Mouse (Mus musculus) stomach, embryonic 16.5 days (tissue): ENCODE data around the gene Syngr3. TPM values are rescaled to one million over a fixed set of nuclear protein-coding genes. Genes with fewer than 3 reads are reported as not detected.

ENCODE experiments used
- ATAC-seq: fragments of 200-750 bp; cut with Nextera tagmentation; 2 replicates; pipeline ENCODE4 v1.8.0; 2017; ENCODE audit warnings: moderate number of reproducible peaks, moderate TSS enrichment; ENCODE audit not compliant: insufficient read depth, low FRiP score
- H3K27ac ChIP-seq: fragments of 300-500 bp; sonication (generic); 2 replicates; pipeline ENCODE4 v1.5.1; 2014; ENCODE audit warnings: low read length
- H3K27me3 ChIP-seq: fragments of 300-500 bp; sonication (generic); 2 replicates; pipeline ENCODE4 v1.6.1; 2014; ENCODE audit warnings: low read length, control low read depth, mixed read lengths; ENCODE audit not compliant: control insufficient read depth, insufficient read depth
- H3K36me3 ChIP-seq: fragments of 300-500 bp; sonication (generic); 2 replicates; pipeline ENCODE4 v1.6.1; 2014; ENCODE audit warnings: low read length; ENCODE audit not compliant: control insufficient read depth, insufficient read depth
- H3K4me1 ChIP-seq: fragments of 300-500 bp; sonication (generic); 2 replicates; pipeline ENCODE4 v1.6.1; 2014; ENCODE audit warnings: low read length, control low read depth, mixed read lengths; ENCODE audit not compliant: control insufficient read depth, insufficient read depth
- H3K4me2 ChIP-seq: fragments of 300-500 bp; sonication (generic); 2 replicates; pipeline ENCODE4 v1.6.1; 2014; ENCODE audit warnings: low read depth, low read length, mixed read lengths
- H3K4me3 ChIP-seq: fragments of 300-500 bp; sonication (generic); replicated peaks from 2 replicates; pipeline ENCODE4 v1.5.1; 2014; ENCODE audit warnings: mild to moderate bottlenecking, low read length
- H3K9ac ChIP-seq: fragments of 300-500 bp; sonication (generic); 2 replicates; pipeline ENCODE4 v1.6.1; 2014; ENCODE audit warnings: low read length
- H3K9me3 ChIP-seq: fragments of 300-500 bp; sonication (generic); replicated peaks from 2 replicates; pipeline ENCODE4 v1.6.1; 2016; ENCODE audit warnings: low read length, control low read depth; ENCODE audit not compliant: control insufficient read depth
- WGBS: fragments of 180-500 bp; shearing (Covaris S2); extraction: QIAGEN DNeasy Blood & Tissue Kit; methylation state at CpG from one replicate; pipeline ENCODE4 v1.1.7; 2014; 5-methylcytosine and 5-hydroxymethylcytosine counted together
- polyA plus RNA-seq: library from polyadenylated mRNA; unstranded; fragments of >200 nt; fragmentation: Nextera tagmentation; extraction: Ambion mirVana; gene quantifications from 2 replicates; pipeline ENCODE4 v1.2.1, GENCODE M21; 2015

Gene Syngr3
- polyA plus RNA-seq, 1 experiment from 2014 or later = 6.1 TPM

DNA sequence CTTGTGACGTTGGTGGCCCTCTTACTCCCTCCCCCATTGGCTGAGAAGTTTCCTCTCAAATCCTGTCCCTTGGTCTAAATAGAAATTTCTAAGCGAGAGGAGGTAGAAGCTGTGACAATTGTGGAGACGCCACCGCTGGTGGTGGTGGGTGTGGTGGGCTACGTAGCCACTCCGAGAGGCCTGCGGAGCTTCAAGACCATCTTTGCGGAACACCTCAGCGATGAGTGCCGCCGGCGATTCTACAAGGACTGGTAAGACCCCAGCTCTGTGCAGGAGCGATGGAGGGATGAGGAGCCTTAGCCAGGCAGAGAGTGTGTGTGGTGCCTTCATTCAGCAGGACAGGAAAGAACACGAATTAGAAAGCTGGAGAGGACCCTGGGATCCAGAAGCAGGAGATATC lies 41.0 kb upstream of the Syngr3 start:
- Histone ChIP-seq H3K4me1 (peaks cover 2% of the 10 kb centered on the region), H3K27me3 (no peaks in the 10 kb centered on the region; the same call in 1 of the 2 replicates), H3K4me3 (no peak overlapping the region), H3K4me2 (no peak overlapping the region), H3K9ac (no peak overlapping the region), H3K9me3 (no peaks in the 10 kb centered on the region), H3K36me3 (no peaks in the 10 kb centered on the region), H3K27ac (no peak overlapping the region)
- no peak for ATAC-seq
- WGBS = 81% methylated on average over 14 of the region's 14 CpGs

- Histone ChIP-seq H3K9ac (no peak overlapping the region), H3K36me3 (no peaks in the 10 kb centered on the region), H3K27me3 (no peaks in the 10 kb centered on the region; the same call in 1 of the 2 replicates), H3K9me3 (no peaks in the 10 kb centered on the region), H3K27ac (no peak overlapping the region), H3K4me3 (no peak overlapping the region), H3K4me1 (no peaks in the 10 kb centered on the region), H3K4me2 (no peak overlapping the region)
- no peak for ATAC-seq
- 58% methylated on average over 6 of the region's 6 CpGs for whole genome bisulfite sequencing
Measured at GRCm38 (mm10) chr17:24729067-24729466, 39.3 kb upstream of the Syngr3 start.

- no peak overlapping the region for H3K9ac ChIP-seq
- no peak overlapping the region for H3K4me3 ChIP-seq
- WGBS = 69% methylated on average over 17 of the region's 17 CpGs
- no peaks in the 10 kb centered on the region; the same call in 1 of the 2 replicates for H3K27me3 ChIP-seq
- H3K4me1 ChIP-seq = peaks cover 2% of the 10 kb centered on the region; the same call in 1 of the 2 replicates
- no peak overlapping the region for H3K27ac ChIP-seq
- no peaks in the 10 kb centered on the region for H3K9me3 ChIP-seq
- no peak overlapping the region for H3K4me2 ChIP-seq
- no peak for ATAC-seq
- H3K36me3 ChIP-seq = no peaks in the 10 kb centered on the region
Measured at GRCm38 (mm10) chr17:24728184-24728583, 38.4 kb upstream of the Syngr3 start.

GRCm38 (mm10) chr17:24727618-24728017 lies 37.9 kb upstream of the Syngr3 start, which contains the start of gene Rpl3l:
Gene Rpl3l (plus strand): TSS chr17:24727820.
- WGBS = 63% methylated on average over 2 of the region's 2 CpGs
- no peak for ATAC-seq

DNA sequence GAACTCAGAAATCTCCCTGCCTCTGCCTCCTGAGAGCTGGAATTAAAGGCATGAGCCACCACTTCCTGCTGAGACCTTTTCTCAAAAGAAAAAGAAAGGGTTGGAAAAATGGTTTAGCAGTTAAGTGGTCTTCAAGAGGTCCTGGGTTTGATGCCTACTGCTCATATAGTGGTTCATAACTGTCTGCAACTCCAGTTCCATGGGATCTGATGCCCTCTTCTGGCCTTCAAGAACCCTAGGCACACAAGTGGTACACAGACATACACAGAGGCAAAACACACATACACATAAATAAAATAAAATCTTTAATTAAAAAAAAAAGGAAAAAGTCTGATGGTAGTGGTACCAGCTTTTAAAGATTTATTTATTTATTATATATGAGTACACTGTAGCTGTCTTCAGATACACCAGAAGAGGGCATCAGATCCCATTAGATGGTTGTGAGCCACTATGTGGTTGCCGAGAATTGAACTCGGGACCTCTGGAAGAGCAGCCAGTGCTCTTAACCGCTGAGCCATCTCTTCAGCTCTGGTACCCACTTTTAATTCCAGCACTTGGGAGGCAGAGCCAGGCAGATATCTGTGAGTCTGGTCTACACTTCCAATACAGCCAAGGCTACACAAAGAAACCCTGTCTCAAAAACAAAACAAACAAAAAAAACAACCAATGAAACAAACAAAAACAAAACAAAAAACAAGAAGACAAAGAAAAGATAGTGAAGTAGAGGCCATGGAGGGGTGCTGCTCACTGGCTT lies 36.1 kb upstream of the Syngr3 start:
- 70% methylated on average over 3 of the region's 3 CpGs for WGBS
- no peaks in the 10 kb centered on the region for H3K9me3 ChIP-seq
- H3K4me3 ChIP-seq = no peak overlapping the region
- no peaks in the 10 kb centered on the region for H3K36me3 ChIP-seq
- H3K9ac ChIP-seq = no peak overlapping the region
- no peak for ATAC-seq
- no peak overlapping the region for H3K27ac ChIP-seq
- H3K27me3 ChIP-seq = no peaks in the 10 kb centered on the region; the same call in 1 of the 2 replicates
- peaks cover 19% of the 10 kb centered on the region for H3K4me1 ChIP-seq
- no peak overlapping the region for H3K4me2 ChIP-seq

More at GRCm38 (mm10) chr17:24727618-24728017, 37.9 kb upstream of the Syngr3 start, which contains the start of gene Rpl3l:
- no peak within 1 kb of the TSS for H3K4me3 ChIP-seq
- no peaks in the 10 kb centered on the region for H3K9me3 ChIP-seq
- no peaks in the 10 kb centered on the region; the same call in 1 of the 2 replicates for H3K27me3 ChIP-seq
- H3K4me1 ChIP-seq = peaks cover 6% of the 10 kb centered on the region; the same call in 1 of the 2 replicates
- H3K4me2 ChIP-seq = no peak within 1 kb of the TSS
- no peak within 1 kb of the TSS for H3K9ac ChIP-seq
- no peaks in the 10 kb centered on the region for H3K36me3 ChIP-seq
- H3K27ac ChIP-seq = no peak within 1 kb of the TSS

DNA sequence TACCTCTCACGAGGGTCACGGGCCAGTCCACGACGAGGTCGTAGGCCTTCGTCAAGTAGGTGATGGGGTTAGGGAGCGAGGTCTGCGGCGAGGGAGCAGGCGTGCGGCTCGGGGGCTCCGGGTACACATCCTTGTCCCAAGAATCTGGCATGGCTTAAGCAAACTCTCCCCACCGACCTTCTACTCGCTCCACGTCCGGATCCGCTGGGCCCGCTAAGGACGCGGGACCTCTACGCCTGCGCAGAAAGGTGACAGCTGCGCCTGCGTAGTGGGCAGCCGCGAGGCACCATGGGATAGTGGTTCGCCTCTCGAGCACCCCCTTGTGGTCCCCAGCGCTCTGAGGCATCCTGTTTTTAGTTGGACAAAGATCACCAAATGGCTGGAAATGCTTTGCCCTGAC lies 34.4 kb upstream of the Syngr3 start, which contains the start of gene Ndufb10:
Gene Ndufb10, minus strand, starts transcription at position 295 of the 400 bp plus-strand sequence.
- peaks cover 19% of the 10 kb centered on the region for H3K4me1 ChIP-seq
- ATAC-seq = peak; percentile 75
- H3K4me2 ChIP-seq = peak within 1 kb of the TSS; percentile 72
- H3K36me3 ChIP-seq = no peaks in the 10 kb centered on the region
- under 1% methylated on average over 30 of the region's 30 CpGs for WGBS
- peak within 1 kb of the TSS; percentile 90 for H3K9ac ChIP-seq
- H3K9me3 ChIP-seq = no peaks in the 10 kb centered on the region
- H3K4me3 ChIP-seq = peak within 1 kb of the TSS; percentile 90
- H3K27me3 ChIP-seq = no peaks in the 10 kb centered on the region; the same call in 1 of the 2 replicates
- H3K27ac ChIP-seq = peak within 1 kb of the TSS; percentile 86

- H3K9ac ChIP-seq = peak overlapping the region; percentile 90
- under 1% methylated on average over 15 of the region's 15 CpGs for WGBS
- ATAC-seq = no peak
Measured at GRCm38 (mm10) chr17:24723881-24724180, 34.1 kb upstream of the Syngr3 start.

DNA sequence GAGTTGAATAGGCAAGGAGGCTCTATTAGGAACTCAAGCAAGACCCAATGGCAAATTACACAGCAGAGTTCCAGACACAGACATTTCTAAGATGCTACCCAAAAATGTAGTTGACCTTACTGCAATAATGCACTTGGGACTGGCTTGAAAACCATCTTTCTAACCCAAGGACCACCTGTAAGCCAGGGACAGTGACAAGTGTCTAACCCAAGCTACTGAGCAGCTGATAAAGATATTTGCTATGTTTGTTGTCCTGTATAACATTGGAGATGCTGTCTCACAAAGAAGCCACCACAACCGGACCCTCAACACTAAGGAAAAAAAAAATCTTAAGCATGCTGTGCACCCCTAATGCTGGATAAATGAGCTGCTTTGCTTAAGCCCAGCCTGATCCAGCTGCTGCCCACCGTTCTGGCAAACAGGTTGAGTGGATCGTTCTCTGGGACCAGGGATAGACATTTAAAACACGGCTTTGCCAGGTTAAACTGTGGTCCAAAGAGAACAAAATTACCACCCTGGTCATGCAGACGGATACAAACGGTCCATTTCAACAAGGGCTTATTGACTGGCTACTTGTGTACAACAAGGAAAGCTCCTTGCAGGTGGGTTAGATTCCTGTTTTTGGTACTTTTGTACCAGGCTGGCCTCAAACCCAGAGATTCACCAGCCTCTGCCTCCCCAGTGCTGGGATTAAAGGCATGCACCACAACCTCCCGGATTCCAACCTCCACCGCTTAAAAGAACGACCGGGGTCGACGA lies 33.5 kb upstream of the Syngr3 start:
- Histone ChIP-seq H3K27me3 (no peaks in the 10 kb centered on the region; the same call in 1 of the 2 replicates), H3K9ac (peak overlapping the region; percentile 90), H3K4me3 (peak overlapping the region; percentile 90), H3K36me3 (0 out of 2 replicates have a peak, but pooled peaks cover 3% of the 10 kb centered on the region), H3K4me2 (peak overlapping the region; percentile 72), H3K9me3 (no peaks in the 10 kb centered on the region), H3K4me1 (peaks cover 19% of the 10 kb centered on the region), H3K27ac (peak overlapping the region; percentile 86)
- no peak for ATAC-seq
- under 1% methylated on average over 12 of the region's 12 CpGs for WGBS

More at GRCm38 (mm10) chr17:24723881-24724180, 34.1 kb upstream of the Syngr3 start:
- no peaks in the 10 kb centered on the region; the same call in 1 of the 2 replicates for H3K27me3 ChIP-seq
- H3K4me1 ChIP-seq = peaks cover 19% of the 10 kb centered on the region
- peak overlapping the region; percentile 72 for H3K4me2 ChIP-seq
- H3K9me3 ChIP-seq = no peaks in the 10 kb centered on the region
- peak overlapping the region; percentile 86 for H3K27ac ChIP-seq
- H3K36me3 ChIP-seq = no peaks in the 10 kb centered on the region
- H3K4me3 ChIP-seq = peak overlapping the region; percentile 90
